Mouse (Mus musculus) bone marrow macrophage, adult 2 months (primary cell): ENCODE measurements at regions not wholly inside any gene's neighbourhood (a gene's known extent, or its start where the extent isn't known, plus 50 kb on each side); places are given as distances from the start of the nearest gene placed in this dataset.

Source experiments
- CTCF ChIP-seq: IDR thresholded peaks from 2 replicates; pipeline ENCODE4 v1.5.1; 2012; ENCODE audit warnings: low read depth, mild to moderate bottlenecking, low read length, moderate library complexity
- POLR2A ChIP-seq: IDR thresholded peaks from 2 replicates; pipeline ENCODE4 v1.6.1; 2012; ENCODE audit warnings: mild to moderate bottlenecking, low read depth, low read length, borderline replicate concordance

- TF ChIP-seq CTCF (no peak), POLR2A (no peak)
These were observed 223.8 kb upstream of the Sphkap start for GRCm38 (mm10) chr1:83631798-83632197.
